Mouse (Mus musculus): ENCODE results near the gene Gps2. TPM values are rescaled to one million over a fixed set of nuclear protein-coding genes. Genes with fewer than 3 reads are reported as not detected.

Gps2 gene
- total and polyA plus RNA-seq, 3 experiments, result 25.0 to 73.6 (median 29.4) TPM

- in situ Hi-C loops (cut with MboI; ENCODE audit: low pct_ligation_motif_present, low pct_unique_long_range_greater_than_20kb, low sequenced_read_pairs), result no loop called here
- no peaks in the 10 kb centered on the region for H3K79me2 ChIP-seq (replicated peaks; ENCODE audit: control insufficient read depth, extremely low read depth, insufficient read depth, poor library complexity, severe bottlenecking)
- peaks cover 5 to 63% of the 10 kb centered on the region in 2 experiments for H3K4me1 ChIP-seq (ENCODE audit: control insufficient read depth in 1 of 2, insufficient read depth in 2 of 2)
- no peaks in the 10 kb centered on the region for H3K36me3 ChIP-seq (replicated peaks in 1 of 2; ENCODE audit: control insufficient read depth in 1 of 2, insufficient read depth in 1 of 2, low read length in 1 of 2)
- peaks cover 50% of the 10 kb centered on the region for H3K27me3 ChIP-seq (replicated peaks)
- TF ChIP-seq MAX (IDR thresholded peaks at IDR 0.05; ENCODE audit: low read length), result no peak
- peak; percentile 51; the same call in 1 of the 2 replicates for TF ChIP-seq HCFC1 (IDR thresholded peaks at IDR 0.05; ENCODE audit: low read depth, low read length)
- TF ChIP-seq ETS1 (conservative IDR thresholded peaks at IDR 0.05; ENCODE audit: low read depth, low read length), result 0 out of 2 replicates have a peak, but pooled peaks have one; percentile 10
- no peak; the same call in none of the 2 replicates for TF ChIP-seq RAD21 (IDR thresholded peaks at IDR 0.05; ENCODE audit: low read depth, low read length)
- TF ChIP-seq TCF12 (IDR thresholded peaks at IDR 0.05; ENCODE audit: low read depth, low read length), result 0 out of 2 replicates have a peak, but pooled peaks have one; percentile 40
- TF ChIP-seq POLR2AphosphoS2 (IDR thresholded peaks at IDR 0.05; ENCODE audit: low read depth, low read length), result no peak
- TF ChIP-seq JUN (IDR thresholded peaks at IDR 0.05; ENCODE audit: insufficient read depth, low read depth, low read length), result no peak
- no peak for TF ChIP-seq KAT2A (IDR thresholded peaks at IDR 0.05; ENCODE audit: insufficient replicate concordance, low read length)
- TF ChIP-seq CTCF (conservative IDR thresholded peaks at IDR 0.05 in 1 of 2, IDR thresholded peaks at IDR 0.05 in 1 of 2; ENCODE audit: low read depth in 2 of 2, low read length in 2 of 2), result peak; percentile 45 to 99
- TF ChIP-seq ZC3H11A (IDR thresholded peaks at IDR 0.05; ENCODE audit: low read depth, low read length), result peak; percentile 85
- TF ChIP-seq CHD1 (IDR thresholded peaks at IDR 0.05; ENCODE audit: low read depth, low read length), result no peak
- peak; percentile 75 for TF ChIP-seq MXI1 (IDR thresholded peaks at IDR 0.05; ENCODE audit: low read depth, low read length)
- peak; percentile 99 for TF ChIP-seq SMC3 (IDR thresholded peaks at IDR 0.05; ENCODE audit: low read depth, low read length)
- TF ChIP-seq NRF1 (IDR thresholded peaks at IDR 0.05; ENCODE audit: low read depth, low read length), result 0 out of 2 replicates have a peak, but pooled peaks have one; percentile 46
- TF ChIP-seq ELF1 (IDR thresholded peaks at IDR 0.05; ENCODE audit: low read depth, low read length), result no peak
- peak; percentile 67 for TF ChIP-seq NELFE (IDR thresholded peaks at IDR 0.05; ENCODE audit: low read depth, low read length)
- TF ChIP-seq POLR2A (IDR thresholded peaks at IDR 0.05; ENCODE audit: low read depth, low read length), result no peak
- TF ChIP-seq TBP (conservative IDR thresholded peaks at IDR 0.05; ENCODE audit: low read depth, low read length), result no peak
- 0 out of 2 replicates have a peak, but pooled peaks have one; percentile 11 for TF ChIP-seq CHD2 (IDR thresholded peaks at IDR 0.05; ENCODE audit: low read length)
- no peak for TF ChIP-seq JUND (conservative IDR thresholded peaks at IDR 0.05; ENCODE audit: low read depth, low read length)
- no peak; the same call in 1 of the 2 replicates for TF ChIP-seq MEF2A (IDR thresholded peaks at IDR 0.05; ENCODE audit: borderline replicate concordance, low read depth, low read length)
- peak; percentile 77 for TF ChIP-seq IRF4 (IDR thresholded peaks at IDR 0.05; ENCODE audit: low read depth, low read length)
- no peak for TF ChIP-seq ZKSCAN1 (IDR thresholded peaks at IDR 0.05; ENCODE audit: borderline replicate concordance, low read depth, low read length)
- no peak for TF ChIP-seq UBTF (IDR thresholded peaks at IDR 0.05; ENCODE audit: low read depth, low read length)
- no peak for TF ChIP-seq MAFK (IDR thresholded peaks at IDR 0.05; ENCODE audit: insufficient replicate concordance, low read length)
- peak; percentile 86; the same call in 1 of the 2 replicates for TF ChIP-seq SIN3A (IDR thresholded peaks at IDR 0.05; ENCODE audit: low read length)
- no peak for TF ChIP-seq ZNF384 (IDR thresholded peaks at IDR 0.05; ENCODE audit: low read depth, low read length)
- TF ChIP-seq RCOR1 (conservative IDR thresholded peaks at IDR 0.05; ENCODE audit: low read depth, low read length), result no peak
- no peak; the same call in 1 of the 2 replicates for TF ChIP-seq EP300 (IDR thresholded peaks at IDR 0.05; ENCODE audit: low read length)
- TF ChIP-seq E2F4 (IDR thresholded peaks at IDR 0.05; ENCODE audit: insufficient replicate concordance, low read depth, low read length), result peak; percentile 51; the same call in 1 of the 2 replicates
- no peak for TF ChIP-seq PAX5 (IDR thresholded peaks at IDR 0.05; ENCODE audit: low read length)
- TF ChIP-seq USF1 (IDR thresholded peaks at IDR 0.05; ENCODE audit: low read depth, low read length), result no peak
- TF ChIP-seq GABPA (IDR thresholded peaks at IDR 0.05; ENCODE audit: insufficient replicate concordance, low read depth, low read length), result no peak
- no peak; the same call in 1 of the 2 replicates for TF ChIP-seq MYC (IDR thresholded peaks at IDR 0.05; ENCODE audit: low read depth, low read length)
- TF ChIP-seq ZMIZ1 (IDR thresholded peaks at IDR 0.05; ENCODE audit: low read depth, low read length), result no peak
- no peak for TF ChIP-seq USF2 (conservative IDR thresholded peaks at IDR 0.05; ENCODE audit: low read depth, low read length)
- TF ChIP-seq MAZ (IDR thresholded peaks at IDR 0.05; ENCODE audit: low read depth, low read length), result peak; percentile 92
- peak; percentile 66; the same call in 1 of the 2 replicates for TF ChIP-seq BHLHE40 (IDR thresholded peaks at IDR 0.05; ENCODE audit: low read depth, low read length)
- H3K9ac ChIP-seq (ENCODE audit: insufficient read depth, low read depth), result peak overlapping the region; percentile 21; the same call in 1 of the 2 replicates
- no peak overlapping the region for H3K4me3 ChIP-seq (replicated peaks in 1 of 3; ENCODE audit: low read depth in 2 of 3, low read length in 2 of 3, poor library complexity in 1 of 3)
- no peaks in the 10 kb centered on the region for H3K9me3 ChIP-seq (replicated peaks; ENCODE audit: low read length)
- peak overlapping the region; percentile 92 for H3K4me2 ChIP-seq (ENCODE audit: insufficient read depth, low read depth, poor library complexity, severe bottlenecking)
- no peak overlapping the region for H3K27ac ChIP-seq (ENCODE audit: insufficient read depth, low read depth)
- dilution Hi-C loops (cut with MboI; ENCODE audit: extremely low pct_ligation_motif_present, extremely low pct_unique_long_range_greater_than_20kb, low sequenced_read_pairs), result no loop called here
- peak; percentile 94 for DNase-seq (ENCODE audit: extremely low read depth)
These were observed 20.5 kb downstream of the Gps2 start for GRCm38 (mm10) chr11:69934169-69934568.
